Mouse (Mus musculus): ENCODE data around the gene Arl9.

The Arl9 gene

DNA sequence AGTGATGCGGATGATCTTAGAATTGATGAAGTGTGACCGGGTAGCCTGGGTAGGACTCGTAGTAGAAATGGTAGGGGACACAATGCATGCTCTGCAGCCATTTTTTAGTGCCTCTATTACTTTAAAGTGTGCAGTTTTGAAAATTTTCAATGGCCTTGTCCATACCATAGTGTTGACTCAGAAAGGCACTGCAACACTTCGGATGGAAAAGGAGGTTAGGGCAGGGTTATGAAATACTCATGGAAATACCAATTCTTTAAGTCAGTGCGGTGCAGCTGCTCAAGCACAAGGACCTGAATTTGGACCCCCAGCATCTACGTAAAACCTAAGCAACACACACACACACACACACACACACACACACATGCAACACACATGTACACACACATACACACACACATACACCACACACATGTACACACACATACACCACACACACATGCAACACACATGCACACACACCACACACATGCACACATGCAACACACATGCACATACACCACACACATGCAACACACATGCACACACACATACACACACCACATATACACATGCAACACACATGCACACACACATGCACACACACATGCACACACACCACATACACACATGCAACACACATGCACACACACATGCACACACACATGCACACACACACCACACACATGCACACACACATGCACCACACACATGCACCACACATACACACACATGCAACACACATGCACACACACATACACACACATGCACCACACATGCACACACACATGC, at the start of gene Arl9:
Arl9 (plus strand) TSS at position 5 of the 771 bp plus-strand sequence.
- in situ Hi-C loops (cut with MboI; ENCODE audit: unreplicated experiment in 2 of 2) = no loop called here

DNA sequence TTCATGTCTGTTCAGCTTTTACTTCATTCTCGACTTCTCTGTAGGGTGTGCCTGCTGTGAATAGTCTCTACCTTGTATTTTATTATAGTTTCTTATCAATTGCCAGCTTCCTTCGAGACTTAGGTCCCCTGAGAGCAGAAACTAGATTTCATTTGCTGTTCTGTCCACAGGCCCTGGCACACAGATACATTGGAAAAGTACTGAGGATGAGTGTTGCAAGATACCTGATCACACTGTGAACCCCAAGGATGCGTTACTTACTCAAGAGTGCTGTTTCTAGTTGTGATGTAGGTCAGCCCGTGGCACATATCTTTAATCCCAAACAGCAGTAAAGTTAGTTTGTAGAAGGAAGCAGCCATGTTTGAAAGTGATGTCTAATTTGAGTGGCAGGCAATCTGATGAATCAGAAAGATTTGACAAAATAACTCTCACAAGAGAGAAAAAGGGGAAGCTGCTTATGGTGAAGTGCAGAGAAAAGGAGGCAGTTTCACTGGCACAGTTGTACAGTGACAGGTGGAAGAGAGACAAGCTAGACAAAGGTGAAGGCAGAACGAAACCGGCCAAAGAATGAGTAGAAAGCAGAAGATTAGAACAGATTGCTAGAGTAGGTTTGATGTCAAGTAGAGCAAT, 49.5 kb upstream of the Arl9 start:
- in situ Hi-C loops (cut with MboI; ENCODE audit: unreplicated experiment in 2 of 2) = loop anchor here (5.0 to 25.0 kb wide), 2 partner anchors 52 to 367 kb away; partner anchors contain the start of gene Cep135 (in 1 of the 2)

GRCm38 (mm10) chr5:76955474-76955873, 48.4 kb upstream of the Arl9 start:
- in situ Hi-C loops (cut with MboI; ENCODE audit: unreplicated experiment in 2 of 2) = loop anchor here in 1 of 2 experiments (25.0 kb wide), 1 partner anchor 368 kb away; the partner anchor contains the start of gene Cep135

- in situ Hi-C loops (cut with MboI; ENCODE audit: unreplicated experiment in 2 of 2) = loop anchor here in 1 of 2 experiments (25.0 kb wide), 1 partner anchor 371 kb away; the partner anchor contains the start of gene Cep135
Observed at GRCm38 (mm10) chr5:76957954-76958353, 45.9 kb upstream of the Arl9 start.

- in situ Hi-C loops (cut with MboI; ENCODE audit: unreplicated experiment in 2 of 2) = loop anchor here in 1 of 2 experiments (25.0 kb wide), 1 partner anchor 372 kb away; the partner anchor contains the start of gene Cep135
Observed at GRCm38 (mm10) chr5:76959587-76959986, 44.3 kb upstream of the Arl9 start.

DNA sequence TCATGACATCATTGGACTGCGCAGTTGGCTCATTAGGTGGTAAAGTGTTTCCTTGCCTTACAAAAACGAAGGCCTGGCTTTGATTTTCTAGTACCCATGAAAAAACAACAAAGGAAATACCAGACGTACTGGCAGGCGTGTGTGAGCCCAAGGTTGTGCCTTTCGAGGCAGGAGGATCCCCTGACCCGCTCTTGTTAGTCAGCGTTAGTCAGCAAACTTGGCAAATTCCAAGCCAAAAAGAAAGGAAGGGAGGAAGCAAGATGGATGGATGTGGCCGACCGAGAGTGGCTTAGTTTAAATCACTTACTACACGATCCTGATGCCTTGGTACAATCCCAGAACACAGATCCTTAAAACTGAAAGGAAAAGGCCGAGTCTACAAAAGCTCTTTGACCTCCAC, 41.3 kb upstream of the Arl9 start:
- in situ Hi-C loops (cut with MboI; ENCODE audit: unreplicated experiment in 2 of 2) = loop anchor here (10.0 to 25.0 kb wide), 2 partner anchors 375 to 378 kb away; partner anchors contain the start of gene Cep135 (in 2 of the 2)

DNA sequence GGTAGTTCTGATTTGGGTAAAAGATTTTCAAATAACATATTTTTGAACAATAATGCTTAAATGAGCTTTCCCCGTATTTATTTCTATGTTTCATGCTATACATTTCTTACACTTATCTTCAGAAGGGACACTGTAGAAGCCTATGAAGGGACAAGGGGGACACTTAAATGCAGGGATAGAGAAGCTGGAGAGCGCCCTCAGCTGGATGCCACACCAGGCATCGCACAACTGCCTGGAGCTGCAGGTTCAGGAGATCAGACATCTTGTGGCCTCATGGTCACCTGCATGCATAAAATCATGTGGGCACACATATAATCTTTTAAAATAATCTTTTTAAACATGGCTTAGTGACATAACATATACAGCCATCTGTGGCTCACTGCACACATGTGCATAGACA, 39.2 kb upstream of the Arl9 start:
- in situ Hi-C loops (cut with MboI; ENCODE audit: unreplicated experiment in 2 of 2) = loop anchor here (10.0 to 25.0 kb wide), 2 partner anchors 377 to 380 kb away; partner anchors contain the start of gene Cep135 (in 2 of the 2)

- in situ Hi-C loops (cut with MboI; ENCODE audit: unreplicated experiment in 2 of 2) = loop anchor here (10.0 to 25.0 kb wide), 2 partner anchors 382 to 384 kb away; partner anchors contain the start of gene Cep135 (in 2 of the 2)
Observed at GRCm38 (mm10) chr5:76969250-76969649, 34.6 kb upstream of the Arl9 start.

GRCm38 (mm10) chr5:76971115-76971514, 32.7 kb upstream of the Arl9 start:
- in situ Hi-C loops (cut with MboI; ENCODE audit: unreplicated experiment in 2 of 2) = loop anchor here in 1 of 2 experiments (25.0 kb wide), 1 partner anchor 384 kb away; the partner anchor contains the start of gene Cep135

GRCm38 (mm10) chr5:76973488-76973887, 30.4 kb upstream of the Arl9 start:
- in situ Hi-C loops (cut with MboI; ENCODE audit: unreplicated experiment in 2 of 2) = loop anchor here in 1 of 2 experiments (25.0 kb wide), 1 partner anchor 386 kb away; the partner anchor contains the start of gene Cep135

DNA sequence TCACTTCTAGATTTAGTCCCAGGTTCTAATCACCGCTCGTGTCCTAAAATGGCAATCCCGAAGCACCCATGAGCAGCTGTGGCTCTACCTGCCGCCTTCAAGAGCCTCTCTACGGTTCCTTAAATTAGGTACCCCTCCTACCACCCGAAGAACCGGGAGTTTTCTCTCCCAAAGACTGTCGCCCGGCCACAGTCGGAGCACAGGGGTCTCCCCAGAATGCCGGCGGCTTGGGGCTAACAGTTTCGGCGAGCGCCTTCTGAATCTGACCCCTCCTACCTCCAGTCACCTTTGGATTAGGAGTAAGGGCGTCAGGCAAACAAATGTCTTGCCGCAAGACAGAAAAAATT, 29.7 kb upstream of the Arl9 start:
- in situ Hi-C loops (cut with MboI; ENCODE audit: unreplicated experiment in 2 of 2) = loop anchor here in 1 of 2 experiments (25.0 kb wide), 1 partner anchor 387 kb away; the partner anchor contains the start of gene Cep135

DNA sequence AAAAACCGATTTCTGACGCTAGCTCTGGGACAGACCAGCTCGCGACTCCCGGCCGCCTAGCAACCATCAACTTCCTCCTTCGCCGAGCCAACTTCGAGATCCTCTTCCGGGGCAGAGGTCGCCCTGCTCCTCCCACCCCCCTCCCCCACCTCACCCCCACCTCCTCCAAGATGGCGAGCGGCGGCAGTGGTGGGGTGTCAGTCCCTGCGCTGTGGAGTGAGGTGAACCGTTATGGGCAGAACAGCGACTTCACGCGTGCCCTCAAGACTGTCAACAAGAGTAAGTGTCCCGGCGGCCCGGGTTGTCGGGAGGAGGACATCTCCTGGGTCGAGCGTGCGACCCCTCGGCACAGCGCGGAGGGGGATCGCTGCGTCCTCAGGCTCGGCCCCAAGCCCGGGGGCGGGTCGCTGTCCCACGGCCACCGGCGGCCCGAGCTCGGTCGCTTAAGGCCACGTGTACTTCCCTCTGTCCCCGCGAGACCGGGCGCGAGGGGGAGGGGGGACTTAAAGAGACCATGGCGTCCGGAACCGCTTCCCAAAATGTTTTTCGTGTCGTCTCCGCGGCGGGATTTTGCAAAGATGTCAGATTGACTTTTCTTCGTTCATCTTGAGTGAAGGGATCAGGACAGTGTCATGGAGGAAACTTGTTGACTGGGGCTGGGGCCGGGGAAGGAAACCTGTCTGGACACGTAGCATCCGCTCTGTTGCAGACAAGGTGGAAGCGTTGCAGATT, 29.1 kb upstream of the Arl9 start, which contains the start of gene Srp72:
Srp72 (plus strand) TSS at position 130 of the 732 bp plus-strand sequence.
- in situ Hi-C loops (cut with MboI; ENCODE audit: unreplicated experiment in 2 of 2) = loop anchor here in 1 of 2 experiments (25.0 kb wide), 2 partner anchors 238 to 387 kb away; partner anchors contain the start of genes Cep135 and Spink2

- in situ Hi-C loops (cut with MboI; ENCODE audit: unreplicated experiment in 2 of 2) = loop anchor here in 1 of 2 experiments (25.0 kb wide), 1 partner anchor 237 kb away; the partner anchor contains the start of gene Spink2
Observed at GRCm38 (mm10) chr5:76975736-76976135, 28.1 kb upstream of the Arl9 start.

GRCm38 (mm10) chr5:76984015-76984414, 19.8 kb upstream of the Arl9 start:
- in situ Hi-C loops (cut with MboI; ENCODE audit: unreplicated experiment in 2 of 2) = loop anchor here in 1 of 2 experiments (25.0 kb wide), 1 partner anchor 228 kb away; the partner anchor contains the start of gene Spink2

DNA sequence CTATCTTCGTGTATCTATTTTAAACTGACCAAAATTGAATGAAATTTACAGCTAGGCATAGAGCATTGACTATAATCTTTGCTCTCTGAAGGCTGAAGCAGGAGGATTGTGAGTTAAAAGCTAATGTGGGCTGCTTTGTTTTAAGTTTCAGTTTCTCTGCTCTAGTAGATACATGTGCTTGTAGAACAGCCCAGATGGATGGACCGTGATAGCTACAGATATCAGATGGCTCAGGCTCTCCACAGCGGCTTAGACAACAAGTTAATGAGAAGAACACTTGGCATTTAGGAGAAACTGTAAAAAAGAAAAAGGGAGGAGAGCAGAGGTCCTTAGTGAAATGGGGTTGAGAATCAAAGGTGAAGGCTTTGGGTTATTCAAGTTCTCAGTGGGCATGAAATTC, 13.1 kb upstream of the Arl9 start:
- in situ Hi-C loops (cut with MboI; ENCODE audit: unreplicated experiment in 2 of 2) = loop anchor here in 1 of 2 experiments (25.0 kb wide), 1 partner anchor 222 kb away; the partner anchor contains the start of gene Spink2

DNA sequence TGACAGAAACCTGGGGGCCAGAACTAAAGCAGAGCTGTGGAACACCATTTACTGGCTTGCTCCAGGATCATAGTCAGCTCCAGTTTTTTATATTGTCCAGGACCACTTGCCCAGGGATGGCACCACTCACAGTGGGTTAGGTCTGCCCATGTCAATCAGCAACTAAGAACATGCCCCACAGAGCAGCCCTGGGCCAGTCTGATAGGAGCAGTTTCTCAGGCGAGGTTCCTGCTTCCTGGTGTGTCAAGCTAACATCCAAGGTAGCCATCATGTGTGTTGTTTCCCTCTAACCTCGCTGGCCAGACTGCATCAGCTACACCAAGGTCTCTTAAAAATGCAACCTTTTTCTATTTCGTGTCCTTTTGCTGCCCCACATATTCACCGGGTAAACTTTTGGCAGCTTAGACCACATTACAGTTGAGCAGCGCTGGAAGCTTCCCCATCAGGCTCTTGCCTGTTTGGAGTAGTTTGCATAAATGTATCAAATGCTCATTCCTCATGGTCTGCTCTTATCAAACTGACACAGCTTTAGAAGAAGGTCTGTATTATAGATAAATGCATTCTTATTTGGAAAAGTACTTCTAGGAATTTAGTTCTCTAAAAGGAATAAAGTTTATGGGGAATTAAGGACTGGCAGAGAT, 10.6 kb upstream of the Arl9 start:
- in situ Hi-C loops (cut with MboI; ENCODE audit: unreplicated experiment in 2 of 2) = loop anchor here in 1 of 2 experiments (25.0 kb wide), 1 partner anchor 219 kb away; the partner anchor contains the start of gene Spink2

GRCm38 (mm10) chr5:76998416-76998815, 5.4 kb upstream of the Arl9 start:
- in situ Hi-C loops (cut with MboI; ENCODE audit: unreplicated experiment in 2 of 2) = loop anchor here in 1 of 2 experiments (25.0 kb wide), 1 partner anchor 214 kb away; the partner anchor contains the start of gene Spink2

GRCm38 (mm10) chr5:77001192-77001591, 2.7 kb upstream of the Arl9 start:
- in situ Hi-C loops (cut with MboI; ENCODE audit: unreplicated experiment in 2 of 2) = no loop called here

DNA sequence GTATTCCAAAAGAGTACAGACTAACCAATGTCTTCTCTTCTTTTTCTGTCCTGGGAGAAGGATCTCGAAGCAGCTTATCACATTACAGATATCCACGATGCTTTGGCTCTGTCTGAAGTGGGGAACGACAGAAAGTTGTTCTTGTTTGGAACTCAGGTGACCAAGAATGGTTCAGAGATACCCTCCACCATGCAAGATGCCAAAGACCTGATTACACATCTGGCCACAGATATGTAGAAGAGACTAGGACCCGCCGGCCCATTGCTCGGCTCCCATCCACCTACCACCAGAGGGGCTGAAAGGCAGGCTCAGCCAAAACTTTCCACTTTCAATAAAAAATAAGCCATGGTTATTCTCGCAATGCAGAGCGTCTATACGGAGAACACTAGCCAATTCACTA, 6.5 kb downstream of the Arl9 start:
- in situ Hi-C loops (cut with MboI; ENCODE audit: unreplicated experiment in 2 of 2) = no loop called here

Measured in v-Abl transformed pro-B cells (cell line).